Mouse (Mus musculus) adrenal gland, postnatal 25 days (tissue): Measurements from ENCODE around the gene Hps1. TPM values are rescaled to one million over a fixed set of nuclear protein-coding genes. Genes with fewer than 3 reads are reported as not detected.

Experiments used
- DNase-seq: peaks from one replicate; pipeline ENCODE4 v3.0.0; 2021; ENCODE audit warnings: mixed read lengths
- total RNA-seq: library from RNA; stranded (reverse); gene quantifications from 2 replicates; pipeline ENCODE4 v1.2.3, GENCODE M21; 2021

The Hps1 gene
- total RNA-seq, 1 experiment from 2014 or later, result 30.3 TPM

- DNase-seq, result peak; percentile 40
These were observed 24.5 kb downstream of the Hps1 start for GRCm38 (mm10) chr19:42755148-42755870.

DNA sequence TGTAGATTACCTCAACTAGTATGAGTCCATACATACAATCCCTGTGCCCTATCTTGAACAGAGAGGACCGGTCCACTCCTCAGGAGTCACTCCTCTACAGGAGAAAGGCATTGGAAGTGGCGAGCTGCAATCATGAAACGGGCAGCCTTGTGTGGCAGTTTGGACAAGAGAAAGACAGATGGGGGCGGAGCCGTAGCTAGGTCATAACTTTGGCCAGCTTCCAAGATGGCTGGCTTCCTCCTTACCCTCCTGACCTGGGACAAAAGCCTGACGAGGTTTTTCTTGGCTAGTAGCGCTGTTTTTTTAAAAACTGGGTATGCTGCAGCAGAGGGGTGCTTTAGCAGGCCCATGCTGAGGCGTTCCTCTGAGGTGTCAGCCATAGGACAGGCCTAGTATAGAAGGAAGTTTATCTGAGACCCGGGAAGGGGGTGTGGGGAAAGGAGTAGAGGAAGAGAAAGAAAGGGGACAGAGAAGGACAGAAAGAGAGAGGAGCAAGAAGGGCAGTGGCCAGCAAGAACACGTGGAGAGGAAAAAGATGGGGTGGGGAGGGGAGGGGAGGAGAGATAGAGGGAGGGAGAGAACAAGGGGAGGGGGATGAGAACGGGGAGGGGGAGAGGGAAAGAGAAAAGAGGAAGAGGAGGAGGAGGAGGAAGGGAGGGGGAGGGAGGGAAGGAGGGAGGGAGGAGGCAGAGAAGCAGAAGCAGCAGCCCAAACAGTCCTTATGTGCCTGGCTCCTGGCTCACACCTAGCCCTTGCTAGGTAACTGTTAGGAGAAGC lies 26.4 kb downstream of the Hps1 start:
- DNase-seq, result peak; percentile 77

DNA sequence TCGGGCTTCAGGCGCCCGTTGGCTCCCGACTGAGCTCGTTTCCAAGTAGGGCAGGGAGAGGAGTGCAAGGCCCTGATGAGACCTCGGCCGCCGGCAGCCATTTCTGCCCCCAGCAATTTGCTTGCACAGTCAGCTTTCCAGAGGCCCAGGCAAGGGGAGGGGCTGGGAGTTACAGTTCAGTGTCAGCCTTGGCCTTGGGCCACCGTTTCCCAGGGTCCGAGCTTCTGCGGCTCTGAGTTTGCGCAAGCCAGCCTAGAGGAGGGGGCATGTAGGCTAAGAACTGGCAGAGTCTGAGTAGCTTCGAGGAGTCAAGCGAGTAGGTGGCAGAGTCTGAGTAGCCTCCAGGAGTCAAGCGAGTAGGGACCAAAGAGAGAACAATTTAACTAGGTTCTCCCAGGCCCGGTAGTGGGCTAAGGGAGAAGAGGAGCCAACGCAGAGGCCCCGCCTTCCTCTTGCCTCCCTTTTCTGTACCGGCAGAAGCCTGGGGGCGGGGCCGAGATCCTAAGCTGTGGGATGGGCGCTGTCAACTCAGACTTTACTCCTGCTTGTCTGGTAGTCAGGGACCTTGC lies 27.3 kb downstream of the Hps1 start, which contains the start of gene Pyroxd2:
TSS of gene Pyroxd2 (minus strand) at position 413 of the 569 bp plus-strand sequence.
- peak; percentile 89 for DNase-seq

- no peak for DNase-seq
These were observed 29.6 kb downstream of the Hps1 start for GRCm38 (mm10) chr19:42750196-42750595.

DNA sequence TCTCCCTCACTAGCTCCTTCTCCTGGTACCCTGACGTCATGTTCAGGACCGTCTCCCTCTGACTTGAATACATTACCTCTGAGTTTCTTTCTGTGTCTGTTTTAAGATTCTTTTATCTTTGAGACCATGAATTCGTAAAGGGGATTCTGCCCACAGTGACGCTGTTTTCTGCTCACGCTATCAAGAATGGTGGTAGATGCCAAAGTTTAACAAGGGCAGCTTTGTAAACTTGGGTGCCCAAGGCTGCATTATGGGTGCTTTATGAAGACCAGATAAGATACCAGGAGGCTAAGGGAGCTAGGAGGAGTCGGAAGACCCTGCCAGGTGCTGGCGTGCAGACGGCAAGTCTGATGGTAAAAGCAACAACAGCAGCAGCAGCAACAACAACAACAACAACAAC lies 33.1 kb downstream of the Hps1 start:
- no peak for DNase-seq

DNA sequence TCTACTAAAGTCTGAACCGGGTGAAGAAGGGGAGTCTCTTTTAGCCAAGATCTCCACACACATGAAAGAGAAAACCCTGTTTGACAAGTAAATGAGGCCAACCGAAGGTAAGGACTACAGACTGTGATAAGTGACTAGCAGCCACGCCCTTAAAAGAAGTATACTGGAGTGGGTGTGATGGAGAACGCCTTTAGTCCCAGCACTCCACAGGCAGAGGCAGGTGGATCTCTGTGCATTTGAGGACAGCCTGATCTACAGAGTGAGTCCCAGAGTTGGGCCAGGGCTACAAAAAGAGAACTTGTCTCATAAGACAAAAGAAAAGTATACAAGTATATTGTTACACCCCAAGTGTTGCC lies 33.9 kb downstream of the Hps1 start:
- no peak for DNase-seq

DNA sequence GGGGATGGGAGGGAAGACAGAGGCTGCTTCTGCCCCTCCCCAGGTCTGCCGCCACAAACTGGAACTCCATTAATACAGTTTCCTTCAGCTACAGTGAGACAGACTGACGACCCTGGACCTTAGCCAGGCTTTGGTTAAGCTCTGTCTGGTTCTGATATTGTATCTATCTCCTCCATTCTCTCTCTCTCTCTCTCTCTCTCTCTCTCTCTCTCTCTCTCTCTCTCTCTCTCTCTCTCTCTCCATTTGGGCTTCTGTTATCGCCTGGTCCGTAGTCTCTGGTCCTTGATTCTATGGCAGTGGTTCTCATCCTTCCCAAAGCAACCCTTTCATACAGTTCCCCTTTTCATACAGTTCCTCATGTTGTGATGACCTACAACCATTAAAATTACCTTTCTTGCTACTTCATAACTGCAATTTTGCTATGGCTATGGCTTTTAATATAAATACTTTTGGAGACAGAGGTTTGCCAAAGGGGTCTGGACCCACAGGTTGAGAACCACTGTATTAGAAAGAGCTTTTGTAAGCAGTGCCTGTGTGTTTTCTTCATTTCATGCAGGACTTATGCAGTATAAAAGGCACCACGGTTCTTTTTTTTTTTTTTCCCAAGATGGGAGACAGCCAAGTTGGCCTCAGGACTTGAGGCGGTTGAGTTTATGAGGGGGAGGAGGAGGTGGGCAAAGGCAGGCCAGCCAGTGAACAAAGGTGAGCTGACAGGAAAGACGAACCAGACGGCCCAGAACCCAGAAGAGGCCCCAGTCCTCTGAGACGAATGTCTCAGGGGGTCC lies 34.5 kb downstream of the Hps1 start:
- no peak for DNase-seq

DNA sequence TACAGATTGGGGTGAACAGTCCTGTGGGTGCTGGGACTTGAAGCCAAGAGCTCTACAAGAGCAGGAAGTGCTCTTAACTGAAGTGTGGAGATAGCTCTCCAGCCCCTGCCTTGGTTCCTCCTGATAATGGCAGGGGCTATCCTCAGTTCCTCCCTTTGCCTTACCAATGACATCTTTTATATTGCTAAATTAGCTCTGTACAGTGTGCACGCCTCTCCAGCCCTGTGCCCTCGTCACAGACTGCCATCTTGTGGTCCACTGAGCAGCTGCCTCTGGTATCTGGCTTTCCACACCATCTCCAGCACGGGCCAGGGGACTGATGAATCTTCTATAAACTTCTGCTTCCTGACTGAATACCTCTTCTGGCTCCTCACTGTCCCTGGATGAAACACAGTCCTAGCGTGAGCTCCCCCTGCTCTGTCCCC lies 35.6 kb downstream of the Hps1 start:
- peak; percentile 61 for DNase-seq

GRCm38 (mm10) chr19:42743261-42743660 lies 36.5 kb downstream of the Hps1 start:
- no peak for DNase-seq

DNA sequence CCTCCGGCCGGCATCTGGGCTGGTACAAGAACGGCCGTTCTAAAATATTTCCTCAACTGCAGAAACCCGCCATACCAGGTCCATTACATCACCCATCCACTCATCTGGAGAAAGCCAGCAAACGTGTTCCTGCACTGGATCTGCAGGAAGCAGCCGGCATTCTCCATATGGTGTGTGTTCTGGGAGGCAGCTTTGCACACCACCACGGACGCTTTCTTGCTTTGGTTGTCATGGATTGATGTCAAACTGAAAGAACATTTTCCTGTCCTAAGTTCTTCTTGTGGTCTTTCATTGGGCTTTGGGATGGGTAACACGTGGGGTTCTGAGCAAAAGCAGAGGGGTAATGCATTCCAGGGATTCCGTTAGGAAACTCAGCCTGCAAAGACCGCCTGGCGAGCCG lies 37.9 kb downstream of the Hps1 start:
- no peak for DNase-seq

- no peak for DNase-seq
These were observed 39.4 kb downstream of the Hps1 start for GRCm38 (mm10) chr19:42740163-42740899.

- no peak for DNase-seq
These were observed 40.0 kb downstream of the Hps1 start for GRCm38 (mm10) chr19:42739734-42740133.

DNA sequence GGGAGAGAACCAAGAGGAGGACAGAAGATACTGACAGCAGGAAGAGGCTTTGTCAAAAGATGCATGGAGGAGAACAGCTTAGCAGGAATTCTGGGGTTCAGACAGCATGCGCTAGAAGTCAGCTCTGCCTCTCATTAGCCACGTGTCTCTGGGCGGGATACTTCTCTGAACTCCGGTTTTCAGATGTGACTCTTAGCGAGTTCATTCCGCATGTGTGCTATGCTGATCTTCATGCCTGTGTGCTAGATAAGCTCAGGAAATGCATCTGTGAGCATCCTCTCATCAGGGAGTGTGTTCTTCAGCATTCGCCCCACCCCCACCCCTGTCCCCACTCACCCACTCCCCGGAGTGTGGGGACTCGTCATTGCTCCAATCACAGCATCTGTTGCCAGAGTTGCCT lies 42.0 kb downstream of the Hps1 start:
- no peak for DNase-seq

- DNase-seq, result no peak
These were observed 44.8 kb downstream of the Hps1 start for GRCm38 (mm10) chr19:42734982-42735381.

DNA sequence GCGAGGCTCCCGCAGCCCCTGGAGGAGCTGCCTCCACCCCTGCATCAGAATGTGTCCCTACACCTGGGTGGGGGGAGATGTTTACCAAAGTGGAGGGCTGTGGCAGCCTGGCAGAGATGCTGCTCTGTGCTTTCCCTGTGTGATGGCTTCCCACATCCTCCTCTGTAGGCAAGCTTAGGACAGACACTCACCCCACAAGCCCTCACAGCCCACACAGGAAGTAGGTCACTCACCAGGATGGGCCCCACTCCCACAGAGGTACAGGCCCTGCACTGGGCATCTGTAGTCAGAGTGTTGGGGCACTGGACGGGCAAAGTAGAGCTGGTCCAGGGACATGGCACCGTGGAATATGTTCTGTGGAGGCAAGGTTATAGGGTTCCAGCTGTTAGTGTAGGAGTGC lies 52.4 kb downstream of the Hps1 start:
- DNase-seq, result no peak

GRCm38 (mm10) chr19:42726766-42727165 lies 53.0 kb downstream of the Hps1 start:
- no peak for DNase-seq

DNA sequence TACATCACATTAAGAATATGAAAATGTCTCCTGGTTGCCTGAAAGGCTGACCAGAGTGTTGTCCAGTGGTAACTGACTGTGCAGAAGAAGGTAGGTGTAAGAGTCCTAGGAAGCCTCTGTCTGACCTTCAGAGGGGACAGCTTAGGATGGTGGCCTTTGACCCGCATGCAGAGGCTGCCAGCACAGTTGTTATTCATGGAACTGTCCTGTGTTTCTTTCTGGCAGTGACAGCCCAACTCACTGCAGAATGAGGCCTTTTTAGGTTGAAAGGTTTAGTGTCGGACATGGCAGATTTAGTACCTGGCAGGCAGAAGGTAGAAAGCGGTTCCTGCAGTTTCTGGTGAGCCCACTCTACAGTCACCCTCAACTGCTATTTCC lies 53.8 kb downstream of the Hps1 start:
- no peak for DNase-seq

GRCm38 (mm10) chr19:42725056-42725972 lies 54.5 kb downstream of the Hps1 start:
- DNase-seq, result no peak

GRCm38 (mm10) chr19:42723302-42723701 lies 56.5 kb downstream of the Hps1 start:
- no peak for DNase-seq

GRCm38 (mm10) chr19:42722500-42722899 lies 57.3 kb downstream of the Hps1 start:
- peak; percentile 56 for DNase-seq

DNA sequence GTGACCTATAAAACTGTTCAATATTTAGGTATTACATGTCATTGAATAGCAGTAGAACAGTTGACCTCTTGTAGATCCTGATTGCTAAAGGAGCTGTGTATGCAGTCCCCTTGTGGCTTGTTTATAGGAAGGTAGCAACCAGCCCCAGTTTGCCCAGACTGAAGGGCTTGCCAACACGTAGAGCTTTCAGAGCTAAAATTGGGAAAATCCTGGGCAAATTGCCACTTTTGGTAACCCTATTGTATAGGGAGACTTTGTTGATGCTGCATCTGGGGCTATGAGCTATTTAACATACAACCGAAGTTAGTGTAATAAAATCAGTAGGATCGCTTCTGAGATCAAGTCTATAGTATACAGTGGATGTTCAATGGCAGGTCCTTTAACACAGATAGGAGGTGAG lies 61.7 kb downstream of the Hps1 start:
- DNase-seq, result no peak
